Mouse (Mus musculus): Measurements from ENCODE around the gene Fgf18. TPM values are rescaled to one million over a fixed set of nuclear protein-coding genes. Genes with fewer than 3 reads are reported as not detected.

Gene Fgf18
- polyA plus RNA-seq, 1 experiment from 2014 or later = 3.9 TPM

- WGBS = under 1% methylated on average over 53 of the region's 85 CpGs
- peaks cover 31% of the 10 kb centered on the region for H3K36me3 ChIP-seq (ENCODE audit: control insufficient read depth, insufficient read depth, low read length)
Measured at GRCm38 (mm10) chr11:33147572-33148337, 555 bp upstream of the Fgf18 start.

GRCm38 (mm10) chr11:33146651-33147131 lies 509 bp downstream of the Fgf18 start:
- peak overlapping the region; percentile 89 for H3K4me2 ChIP-seq (ENCODE audit: low read length)

More at GRCm38 (mm10) chr11:33147572-33148337, 555 bp upstream of the Fgf18 start:
- no peaks in the 10 kb centered on the region for H3K9me3 ChIP-seq (replicated peaks; ENCODE audit: control insufficient read depth, low read length)
- ATAC-seq (peak; percentile 60), DNase-seq (ENCODE audit: low spot score) (peak; percentile 53)
- peak overlapping the region; percentile 63 for H3K27ac ChIP-seq (ENCODE audit: low read depth, low read length)
- 0 out of 2 replicates have a peak, but pooled peaks cover 12% of the 10 kb centered on the region for H3K27me3 ChIP-seq (replicated peaks; ENCODE audit: control insufficient read depth, insufficient read depth, low read length)
- peak overlapping the region; percentile 89 for H3K4me2 ChIP-seq (ENCODE audit: low read length)
- peak overlapping the region; percentile 62 for H3K4me3 ChIP-seq (ENCODE audit: low read depth, low read length)
- H3K4me1 ChIP-seq (ENCODE audit: control insufficient read depth, insufficient read depth, low read length) = peaks cover 16% of the 10 kb centered on the region
- H3K9ac ChIP-seq (ENCODE audit: low read length) = peak overlapping the region; percentile 73

DNA sequence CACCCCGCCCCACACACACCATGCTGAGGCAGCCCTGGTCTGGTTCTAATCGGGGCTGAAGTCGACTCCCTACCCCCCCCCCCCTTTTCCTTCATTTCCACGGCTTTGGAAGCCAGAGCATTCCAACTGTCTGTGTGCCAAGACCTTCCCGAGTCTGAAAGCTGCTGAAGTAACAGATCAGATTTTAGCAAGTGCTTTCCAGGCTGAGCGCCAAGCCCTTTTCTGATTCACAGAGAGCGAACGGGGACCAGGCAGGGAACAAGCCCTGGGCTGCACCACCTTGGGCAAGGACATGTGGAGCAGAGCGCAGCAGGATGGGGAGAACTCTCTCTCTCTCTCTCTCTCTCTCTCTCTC lies 1.1 kb downstream of the Fgf18 start:
- Histone ChIP-seq H3K27ac (ENCODE audit: low read depth, low read length) (no peak overlapping the region), H3K4me1 (ENCODE audit: control insufficient read depth, insufficient read depth, low read length) (peaks cover 16% of the 10 kb centered on the region), H3K9me3 (replicated peaks; ENCODE audit: control insufficient read depth, low read length) (no peaks in the 10 kb centered on the region), H3K4me2 (ENCODE audit: low read length) (peak overlapping the region; percentile 89), H3K36me3 (ENCODE audit: control insufficient read depth, insufficient read depth, low read length) (peaks cover 21% of the 10 kb centered on the region), H3K9ac (ENCODE audit: low read length) (no peak overlapping the region; the same call in 1 of the 2 replicates), H3K4me3 (ENCODE audit: low read depth, low read length) (peak overlapping the region; percentile 62), H3K27me3 (replicated peaks; ENCODE audit: control insufficient read depth, insufficient read depth, low read length) (0 out of 2 replicates have a peak, but pooled peaks cover 12% of the 10 kb centered on the region)
- peak; percentile 62 for ATAC-seq
- peak; percentile 98 for DNase-seq (ENCODE audit: low spot score)
- 3% methylated on average over 8 of the region's 9 CpGs for WGBS

More at GRCm38 (mm10) chr11:33146651-33147131, 509 bp downstream of the Fgf18 start:
- under 1% methylated on average over 30 of the region's 30 CpGs for WGBS
- Histone ChIP-seq H3K27ac (ENCODE audit: low read depth, low read length) (peak overlapping the region; percentile 63; the same call in 1 of the 2 replicates), H3K4me1 (ENCODE audit: control insufficient read depth, insufficient read depth, low read length) (peaks cover 16% of the 10 kb centered on the region), H3K27me3 (replicated peaks; ENCODE audit: control insufficient read depth, insufficient read depth, low read length) (0 out of 2 replicates have a peak, but pooled peaks cover 12% of the 10 kb centered on the region), H3K36me3 (ENCODE audit: control insufficient read depth, insufficient read depth, low read length) (peaks cover 26% of the 10 kb centered on the region), H3K9me3 (replicated peaks; ENCODE audit: control insufficient read depth, low read length) (no peaks in the 10 kb centered on the region), H3K9ac (ENCODE audit: low read length) (peak overlapping the region; percentile 73), H3K4me3 (ENCODE audit: low read depth, low read length) (peak overlapping the region; percentile 62)
- DNase-seq (ENCODE audit: low spot score) (peak; percentile 46), ATAC-seq (0 out of 2 replicates have a peak, but pooled peaks have one; percentile 8)

DNA sequence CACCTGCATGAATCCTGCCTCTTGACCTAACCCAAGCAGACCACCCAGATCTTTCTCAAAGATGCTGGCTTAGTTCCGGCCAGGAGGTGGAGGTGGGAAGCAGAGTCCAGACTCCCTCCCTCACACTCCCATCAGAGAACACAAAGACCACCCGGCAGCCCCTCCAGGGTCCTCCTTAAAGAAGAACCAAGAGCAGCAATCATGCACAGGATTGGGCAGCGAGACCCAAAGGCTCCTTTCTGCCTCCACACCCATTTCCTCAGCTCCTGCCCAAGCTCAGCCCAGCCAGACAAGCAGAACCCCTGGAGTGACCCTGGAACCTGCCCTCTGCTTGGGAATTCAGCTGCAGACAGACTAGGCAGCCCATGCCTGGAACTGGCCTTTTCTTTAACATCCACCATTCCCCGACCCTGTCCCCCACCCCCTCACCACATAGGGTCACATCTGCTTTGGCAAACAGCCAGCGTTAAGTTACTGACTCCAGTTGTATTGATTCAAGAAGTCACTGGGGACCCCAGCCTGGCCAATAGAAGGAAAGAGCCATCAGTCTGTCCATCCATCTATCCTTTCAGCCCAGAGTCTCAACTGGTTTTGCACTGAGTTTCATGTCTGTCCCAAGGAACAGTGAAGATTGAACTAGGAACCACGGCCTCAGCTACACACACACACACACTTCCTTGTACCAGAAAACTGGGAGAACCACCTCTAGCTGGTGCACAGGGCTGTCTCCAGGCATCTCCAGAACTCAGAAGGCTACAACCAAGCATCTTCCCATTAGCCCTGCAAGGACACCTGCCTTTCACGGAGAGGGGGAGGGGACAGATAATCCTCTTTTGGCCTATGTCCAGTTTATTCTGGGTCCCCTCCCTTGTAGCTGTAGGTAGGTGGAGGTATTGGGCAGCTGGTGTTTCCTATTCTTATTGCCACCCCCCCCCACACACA lies 1.7 kb downstream of the Fgf18 start:
- H3K9ac ChIP-seq (ENCODE audit: low read length) = no peak overlapping the region
- peak; percentile 38 for DNase-seq (ENCODE audit: low spot score)
- 12% methylated on average over 7 of the region's 7 CpGs for WGBS
- peaks cover 16% of the 10 kb centered on the region for H3K4me1 ChIP-seq (ENCODE audit: control insufficient read depth, insufficient read depth, low read length)
- peaks cover 14% of the 10 kb centered on the region for H3K36me3 ChIP-seq (ENCODE audit: control insufficient read depth, insufficient read depth, low read length)
- 0 out of 2 replicates have a peak, but pooled peaks have one; percentile 2 for ATAC-seq
- H3K9me3 ChIP-seq (replicated peaks; ENCODE audit: control insufficient read depth, low read length) = no peaks in the 10 kb centered on the region
- peak overlapping the region; percentile 89 for H3K4me2 ChIP-seq (ENCODE audit: low read length)
- no peak overlapping the region for H3K27ac ChIP-seq (ENCODE audit: low read depth, low read length)
- 0 out of 2 replicates have a peak, but pooled peaks cover 12% of the 10 kb centered on the region for H3K27me3 ChIP-seq (replicated peaks; ENCODE audit: control insufficient read depth, insufficient read depth, low read length)
- no peak overlapping the region for H3K4me3 ChIP-seq (ENCODE audit: low read depth, low read length)

DNA sequence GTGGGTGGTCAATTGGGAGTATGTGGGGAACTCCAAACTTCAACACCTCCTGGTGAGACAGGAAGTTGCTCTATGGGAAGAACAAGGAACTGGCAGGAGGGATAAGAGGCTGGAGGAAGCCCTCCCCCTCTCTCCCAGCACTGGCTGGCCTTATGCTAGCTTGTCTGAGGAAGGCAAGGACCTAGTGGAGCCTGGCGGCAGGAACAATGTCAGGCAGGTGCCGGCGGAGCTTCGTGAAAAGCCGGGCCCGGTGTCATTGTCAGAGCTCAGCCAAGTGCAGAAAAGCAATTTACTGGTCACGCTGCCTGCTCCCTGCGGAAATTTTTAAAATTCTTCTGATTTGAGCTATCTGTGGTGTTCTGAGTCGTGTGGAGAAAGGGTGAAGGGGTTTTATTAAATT lies 3.3 kb downstream of the Fgf18 start:
- no peak overlapping the region for H3K4me3 ChIP-seq (ENCODE audit: low read depth, low read length)
- peaks cover 16% of the 10 kb centered on the region for H3K4me1 ChIP-seq (ENCODE audit: control insufficient read depth, insufficient read depth, low read length)
- no peak overlapping the region for H3K4me2 ChIP-seq (ENCODE audit: low read length)
- no peak overlapping the region for H3K9ac ChIP-seq (ENCODE audit: low read length)
- H3K27ac ChIP-seq (ENCODE audit: low read depth, low read length) = no peak overlapping the region
- no peaks in the 10 kb centered on the region for H3K36me3 ChIP-seq (ENCODE audit: control insufficient read depth, insufficient read depth, low read length)
- DNase-seq (ENCODE audit: low spot score) = no peak
- no peaks in the 10 kb centered on the region for H3K9me3 ChIP-seq (replicated peaks; ENCODE audit: control insufficient read depth, low read length)
- 3% methylated on average over 9 of the region's 9 CpGs for WGBS
- ATAC-seq = no peak
- H3K27me3 ChIP-seq (replicated peaks; ENCODE audit: control insufficient read depth, insufficient read depth, low read length) = 0 out of 2 replicates have a peak, but pooled peaks cover 12% of the 10 kb centered on the region

- no peak overlapping the region for H3K27ac ChIP-seq (ENCODE audit: low read depth, low read length)
- 0 out of 2 replicates have a peak, but pooled peaks cover 12% of the 10 kb centered on the region for H3K27me3 ChIP-seq (replicated peaks; ENCODE audit: control insufficient read depth, insufficient read depth, low read length)
- no peak overlapping the region for H3K4me3 ChIP-seq (ENCODE audit: low read depth, low read length)
- no peak for ATAC-seq
- WGBS = 81% methylated on average over 1 of the region's 1 CpGs
- peaks cover 16% of the 10 kb centered on the region for H3K4me1 ChIP-seq (ENCODE audit: control insufficient read depth, insufficient read depth, low read length)
- no peak overlapping the region for H3K9ac ChIP-seq (ENCODE audit: low read length)
- H3K9me3 ChIP-seq (replicated peaks; ENCODE audit: control insufficient read depth, low read length) = no peaks in the 10 kb centered on the region
- DNase-seq (ENCODE audit: low spot score) = no peak
- no peaks in the 10 kb centered on the region for H3K36me3 ChIP-seq (ENCODE audit: control insufficient read depth, insufficient read depth, low read length)
- no peak overlapping the region for H3K4me2 ChIP-seq (ENCODE audit: low read length)
Measured at GRCm38 (mm10) chr11:33142801-33143200, 4.4 kb downstream of the Fgf18 start.

DNA sequence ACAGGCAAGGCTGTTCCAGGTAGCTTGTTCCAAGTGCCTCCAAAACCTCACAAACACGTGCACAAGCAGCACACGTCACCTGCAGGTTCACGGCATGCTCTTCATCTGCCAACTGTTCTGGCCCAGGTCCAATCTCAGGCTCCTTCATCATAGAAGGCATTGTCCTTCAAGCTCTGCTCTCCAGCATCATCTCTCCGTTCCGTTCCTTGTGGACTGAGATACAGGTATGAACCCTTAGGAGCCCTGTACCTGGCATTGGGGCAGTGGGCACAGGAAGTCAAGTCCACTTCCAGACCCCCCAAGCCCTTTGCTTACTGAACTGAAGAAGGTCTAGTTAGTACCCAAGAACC lies 7.1 kb downstream of the Fgf18 start:
- no peak overlapping the region for H3K27ac ChIP-seq (ENCODE audit: low read depth, low read length)
- no peak overlapping the region for H3K9ac ChIP-seq (ENCODE audit: low read length)
- H3K36me3 ChIP-seq (ENCODE audit: control insufficient read depth, insufficient read depth, low read length) = no peaks in the 10 kb centered on the region
- H3K4me1 ChIP-seq (ENCODE audit: control insufficient read depth, insufficient read depth, low read length) = peaks cover 3% of the 10 kb centered on the region
- WGBS = 84% methylated on average over 5 of the region's 5 CpGs
- H3K4me3 ChIP-seq (ENCODE audit: low read depth, low read length) = no peak overlapping the region
- DNase-seq (ENCODE audit: low spot score) (no peak), ATAC-seq (no peak)
- H3K4me2 ChIP-seq (ENCODE audit: low read length) = no peak overlapping the region
- H3K27me3 ChIP-seq (replicated peaks; ENCODE audit: control insufficient read depth, insufficient read depth, low read length) = 0 out of 2 replicates have a peak, but pooled peaks cover 6% of the 10 kb centered on the region
- no peaks in the 10 kb centered on the region for H3K9me3 ChIP-seq (replicated peaks; ENCODE audit: control insufficient read depth, low read length)

DNA sequence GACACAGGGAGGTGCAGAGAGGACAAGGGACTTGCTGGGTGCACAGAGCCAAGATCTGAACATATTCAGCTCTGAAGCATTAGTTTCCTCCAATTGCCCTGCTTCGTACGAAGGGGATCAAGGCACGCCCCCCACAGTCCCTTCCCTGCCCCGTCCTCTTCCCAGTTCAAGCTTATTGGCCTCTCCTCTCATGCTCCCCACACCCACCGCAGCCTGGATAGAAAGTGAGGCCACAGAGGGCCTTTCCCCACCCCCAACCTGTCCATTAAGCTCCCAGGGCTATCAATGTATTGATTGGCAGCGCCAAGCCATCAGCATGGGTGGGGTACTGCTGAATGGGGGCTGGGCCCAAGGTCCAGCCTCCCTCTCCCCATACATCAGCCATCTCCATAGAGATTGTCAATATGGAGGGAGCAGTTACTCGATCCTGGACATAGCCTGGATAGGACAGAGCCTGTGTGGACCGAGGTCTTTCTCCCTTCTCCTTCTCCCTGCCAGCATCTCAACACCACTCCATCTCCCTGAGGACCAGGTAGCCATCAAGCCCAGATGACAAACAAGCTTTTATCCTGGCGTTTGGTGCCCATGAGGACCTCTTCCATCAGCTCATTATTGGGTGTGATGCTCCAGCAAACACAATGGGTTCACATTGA lies 7.6 kb downstream of the Fgf18 start:
- H3K27me3 ChIP-seq (replicated peaks; ENCODE audit: control insufficient read depth, insufficient read depth, low read length) = 0 out of 2 replicates have a peak, but pooled peaks cover 4% of the 10 kb centered on the region
- 0 out of 2 replicates have a peak, but pooled peaks cover 2% of the 10 kb centered on the region for H3K4me1 ChIP-seq (ENCODE audit: control insufficient read depth, insufficient read depth, low read length)
- H3K4me2 ChIP-seq (ENCODE audit: low read length) = no peak overlapping the region
- 80% methylated on average over 9 of the region's 9 CpGs for WGBS
- H3K36me3 ChIP-seq (ENCODE audit: control insufficient read depth, insufficient read depth, low read length) = no peaks in the 10 kb centered on the region
- H3K4me3 ChIP-seq (ENCODE audit: low read depth, low read length) = no peak overlapping the region
- H3K9ac ChIP-seq (ENCODE audit: low read length) = no peak overlapping the region
- DNase-seq (ENCODE audit: low spot score) (no peak), ATAC-seq (no peak)
- H3K27ac ChIP-seq (ENCODE audit: low read depth, low read length) = no peak overlapping the region
- H3K9me3 ChIP-seq (replicated peaks; ENCODE audit: control insufficient read depth, low read length) = no peaks in the 10 kb centered on the region
